Mouse (Mus musculus) mature B cell (primary cell): Measurements from ENCODE around the gene Txk.

Experiments
- in situ Hi-C: fragments of 300-500 bp; cut with MboI; formaldehyde crosslinking; loops from 2 replicates; pipeline ENCODE4 v1.14.3; 2019

Gene Txk

DNA sequence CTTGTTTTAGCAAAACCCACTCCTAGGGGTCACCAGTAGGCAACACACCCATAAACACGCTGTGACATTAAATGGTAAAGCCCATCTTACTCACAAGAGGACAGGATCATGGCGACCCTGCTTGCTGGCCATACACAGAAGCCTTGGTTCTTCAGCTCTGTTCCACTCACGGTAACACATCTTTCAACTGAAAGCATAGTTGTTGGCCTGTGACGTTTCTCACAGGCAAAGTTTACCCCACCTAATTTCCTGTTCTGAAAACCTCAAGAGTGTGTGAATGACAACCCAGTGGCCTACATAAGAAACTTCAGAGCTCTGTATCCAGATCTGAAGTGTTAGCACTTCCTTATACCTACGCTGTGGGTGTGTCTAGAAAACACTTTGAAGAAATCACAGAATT, at the start of gene Txk:
TSS of gene Txk (minus strand) at position 193 of the 400 bp plus-strand sequence.
- in situ Hi-C loops: no loop called here

DNA sequence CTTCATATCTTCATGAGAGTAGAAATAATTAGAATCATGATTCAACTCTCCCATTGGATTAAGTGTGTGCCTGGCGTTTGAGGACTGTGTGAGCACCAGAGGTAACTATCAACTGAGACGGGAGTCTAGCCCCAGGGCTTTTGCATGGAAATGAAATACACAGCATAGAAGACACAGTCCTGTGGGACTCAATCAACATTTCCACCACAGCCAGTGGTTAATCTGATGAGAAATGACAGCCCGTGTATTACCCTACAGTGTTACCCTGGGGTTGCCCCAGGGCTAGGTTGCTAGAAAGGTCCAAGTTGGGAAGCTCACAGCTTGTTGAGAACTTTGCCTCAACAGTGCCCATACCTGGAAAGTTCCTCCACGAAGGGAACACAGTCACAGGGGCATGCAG, 46.0 kb upstream of the Txk start:
- in situ Hi-C loops: no loop called here

DNA sequence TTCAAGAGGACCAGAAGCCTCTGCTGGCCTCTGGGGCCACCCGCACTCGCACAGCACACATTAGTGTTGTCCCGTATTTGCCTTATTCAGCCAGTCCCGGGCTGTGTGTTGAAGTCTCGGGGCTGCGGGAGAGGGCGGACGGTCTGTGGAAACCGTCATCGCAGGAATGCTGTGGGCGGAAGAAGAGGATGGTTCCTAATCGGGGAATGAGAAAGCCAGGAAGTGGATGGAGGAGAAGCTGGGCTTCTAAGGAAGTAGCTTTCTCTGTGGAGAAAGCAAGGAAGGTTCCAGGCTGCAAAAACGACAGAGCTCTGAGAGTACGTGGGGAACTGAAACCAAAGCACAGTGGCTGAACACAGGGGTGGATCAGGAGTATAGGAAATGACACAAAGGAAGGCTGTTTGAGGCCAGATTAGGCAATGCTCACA, 43.6 kb upstream of the Txk start:
- in situ Hi-C loops: no loop called here

DNA sequence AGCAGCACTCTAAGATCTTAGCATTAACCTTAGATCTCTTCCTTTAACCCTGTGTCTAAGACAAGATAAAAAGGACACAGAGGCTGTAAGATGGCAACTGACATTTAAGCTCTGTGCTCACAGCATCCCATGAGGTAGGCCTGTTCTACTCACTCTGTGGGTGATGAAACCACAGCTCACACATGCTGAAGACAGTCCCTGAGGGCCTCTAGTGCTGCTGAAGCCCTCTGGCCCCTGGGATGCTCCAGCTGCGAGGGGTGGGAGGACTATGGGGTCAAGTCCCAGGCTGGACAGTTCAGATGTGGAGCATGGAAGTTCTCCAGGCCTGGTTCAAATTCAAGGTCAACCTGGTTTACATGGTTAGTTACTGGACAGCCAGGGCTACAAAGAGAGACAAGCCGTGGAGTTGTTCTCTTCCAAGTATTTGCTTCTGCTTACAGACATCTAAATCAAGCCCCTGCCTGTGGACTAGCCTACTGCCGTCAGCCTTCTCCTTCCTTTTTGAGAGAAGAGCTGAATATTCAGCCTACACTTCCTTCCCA, 40.8 kb upstream of the Txk start:
- in situ Hi-C loops: no loop called here

- in situ Hi-C loops: no loop called here
Observed at GRCm38 (mm10) chr5:72791789-72792188, 39.2 kb upstream of the Txk start.

DNA sequence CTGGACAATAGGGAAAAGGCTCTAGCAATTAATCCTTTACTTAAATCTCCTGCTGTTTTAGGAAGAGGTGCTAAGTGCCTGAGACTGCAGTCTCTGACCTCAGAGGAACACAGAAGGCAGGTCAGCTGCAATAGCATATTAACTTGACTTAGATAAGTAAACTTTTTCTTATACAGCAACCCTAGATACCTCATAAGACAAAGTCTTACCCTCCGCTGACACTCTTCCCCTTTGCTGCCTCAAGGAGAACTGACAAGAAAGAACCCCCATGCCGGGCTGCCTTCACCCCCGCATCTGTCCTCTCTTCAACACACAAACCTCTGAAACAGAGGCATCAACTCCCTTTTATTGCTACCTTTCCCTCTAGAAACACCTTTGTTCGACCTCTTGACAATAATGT, 38.8 kb upstream of the Txk start:
- in situ Hi-C loops: no loop called here

DNA sequence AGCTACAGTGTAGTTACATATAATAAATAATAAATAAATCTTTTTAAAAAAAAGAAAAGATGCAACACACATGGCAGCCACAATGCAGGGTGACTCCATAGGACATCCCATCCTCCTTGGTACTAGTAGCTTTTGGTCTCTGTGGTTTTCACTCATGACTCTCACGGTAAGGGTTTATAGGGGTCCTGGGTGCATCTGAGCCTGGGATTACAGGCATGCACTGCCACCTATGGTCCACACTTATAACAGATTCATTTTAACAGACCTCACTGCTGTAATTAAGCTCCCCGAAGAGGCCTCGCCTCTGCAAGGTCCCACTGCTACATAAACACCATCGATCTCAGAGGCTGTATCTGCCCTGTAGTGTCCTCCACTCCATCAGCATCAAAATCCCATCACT, 32.9 kb upstream of the Txk start:
- in situ Hi-C loops: no loop called here

GRCm38 (mm10) chr5:72784719-72785118, 32.1 kb upstream of the Txk start:
- in situ Hi-C loops: no loop called here

DNA sequence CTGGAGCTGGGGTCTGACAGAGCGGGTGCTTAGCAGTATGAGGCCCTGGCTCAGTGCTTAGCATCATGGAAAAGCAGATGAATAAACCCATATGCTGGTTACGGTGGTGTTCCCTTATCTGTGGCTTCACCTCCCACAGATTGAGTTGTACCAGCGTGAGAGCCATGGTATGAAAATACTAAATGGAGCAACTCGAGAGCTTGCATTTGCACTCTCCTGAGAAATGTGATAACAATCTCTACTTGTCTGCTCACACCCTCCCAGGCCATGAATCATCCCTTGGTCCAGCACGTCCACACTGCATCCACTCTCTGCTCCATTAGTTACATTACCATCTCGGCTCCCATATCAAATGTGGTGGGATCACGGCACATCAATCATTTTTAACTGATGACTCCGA, 31.4 kb upstream of the Txk start:
- in situ Hi-C loops: no loop called here

DNA sequence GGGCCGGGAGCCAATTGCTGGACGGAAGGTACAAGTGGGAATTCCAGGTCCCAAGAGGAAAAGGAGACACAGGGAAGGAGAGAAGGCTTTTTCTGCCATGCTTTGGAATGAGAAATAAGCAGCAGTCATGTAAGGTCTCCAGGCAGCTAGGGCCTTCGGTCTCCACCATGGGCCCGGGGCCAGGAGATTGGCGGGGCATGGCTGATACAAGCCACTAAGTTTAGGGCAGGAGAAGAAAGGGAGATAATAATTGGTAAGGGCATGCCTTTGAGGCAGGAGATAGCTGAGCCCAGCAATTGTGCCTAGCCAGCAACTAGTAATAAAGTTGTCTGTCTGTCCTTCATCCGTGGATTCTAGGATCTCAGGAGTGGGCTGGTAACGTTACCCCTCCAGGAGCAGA, 30.5 kb upstream of the Txk start:
- in situ Hi-C loops: no loop called here

GRCm38 (mm10) chr5:72781776-72782175, 29.2 kb upstream of the Txk start:
- in situ Hi-C loops: no loop called here

GRCm38 (mm10) chr5:72776595-72776994, 24.0 kb upstream of the Txk start:
- in situ Hi-C loops: no loop called here

- in situ Hi-C loops: no loop called here
Observed at GRCm38 (mm10) chr5:72776127-72776526, 23.6 kb upstream of the Txk start.

DNA sequence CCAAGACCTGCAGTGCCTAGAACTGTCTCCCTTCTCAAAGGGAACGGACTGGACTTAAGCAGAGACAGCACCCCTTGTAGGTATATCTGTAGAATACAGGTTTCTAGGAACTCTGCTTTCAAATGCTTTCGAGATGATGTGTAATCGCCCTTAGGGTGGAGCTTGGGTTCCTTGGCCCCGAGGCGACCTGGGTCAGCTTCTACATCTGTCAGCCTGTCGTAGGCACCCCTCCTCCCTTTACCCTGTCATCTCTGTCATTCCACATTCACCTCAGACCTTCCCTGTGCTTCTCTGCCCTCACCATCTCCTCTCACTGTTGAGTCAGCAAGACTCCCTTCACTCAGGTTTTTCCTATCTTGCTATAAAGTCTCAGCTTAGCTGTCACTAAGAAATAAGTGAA, 17.3 kb upstream of the Txk start:
- in situ Hi-C loops: no loop called here

- in situ Hi-C loops: no loop called here
Observed at GRCm38 (mm10) chr5:72763546-72763945, 11.0 kb upstream of the Txk start.

GRCm38 (mm10) chr5:72763025-72763424, 10.4 kb upstream of the Txk start:
- in situ Hi-C loops: no loop called here

GRCm38 (mm10) chr5:72761758-72762157, 9.2 kb upstream of the Txk start:
- in situ Hi-C loops: no loop called here

DNA sequence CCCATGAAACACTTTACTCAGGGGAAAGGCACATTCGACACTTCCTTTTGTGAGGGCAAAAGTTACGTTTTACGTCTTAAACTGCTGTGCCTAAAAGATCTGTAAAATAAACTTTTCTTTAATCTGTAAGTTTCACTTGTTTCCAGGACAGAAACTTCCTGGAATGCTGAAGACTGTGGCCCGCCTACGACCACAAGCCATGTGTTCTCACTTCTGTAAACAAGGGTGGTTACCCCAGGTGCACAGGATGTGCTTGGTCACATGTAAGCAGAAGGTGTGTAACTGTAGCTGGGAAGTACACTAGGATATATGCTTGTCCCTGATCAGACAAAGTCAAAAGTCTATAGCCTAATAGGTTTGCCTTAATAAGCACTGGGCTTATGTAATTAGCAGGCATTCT, 8.7 kb upstream of the Txk start:
- in situ Hi-C loops: no loop called here

DNA sequence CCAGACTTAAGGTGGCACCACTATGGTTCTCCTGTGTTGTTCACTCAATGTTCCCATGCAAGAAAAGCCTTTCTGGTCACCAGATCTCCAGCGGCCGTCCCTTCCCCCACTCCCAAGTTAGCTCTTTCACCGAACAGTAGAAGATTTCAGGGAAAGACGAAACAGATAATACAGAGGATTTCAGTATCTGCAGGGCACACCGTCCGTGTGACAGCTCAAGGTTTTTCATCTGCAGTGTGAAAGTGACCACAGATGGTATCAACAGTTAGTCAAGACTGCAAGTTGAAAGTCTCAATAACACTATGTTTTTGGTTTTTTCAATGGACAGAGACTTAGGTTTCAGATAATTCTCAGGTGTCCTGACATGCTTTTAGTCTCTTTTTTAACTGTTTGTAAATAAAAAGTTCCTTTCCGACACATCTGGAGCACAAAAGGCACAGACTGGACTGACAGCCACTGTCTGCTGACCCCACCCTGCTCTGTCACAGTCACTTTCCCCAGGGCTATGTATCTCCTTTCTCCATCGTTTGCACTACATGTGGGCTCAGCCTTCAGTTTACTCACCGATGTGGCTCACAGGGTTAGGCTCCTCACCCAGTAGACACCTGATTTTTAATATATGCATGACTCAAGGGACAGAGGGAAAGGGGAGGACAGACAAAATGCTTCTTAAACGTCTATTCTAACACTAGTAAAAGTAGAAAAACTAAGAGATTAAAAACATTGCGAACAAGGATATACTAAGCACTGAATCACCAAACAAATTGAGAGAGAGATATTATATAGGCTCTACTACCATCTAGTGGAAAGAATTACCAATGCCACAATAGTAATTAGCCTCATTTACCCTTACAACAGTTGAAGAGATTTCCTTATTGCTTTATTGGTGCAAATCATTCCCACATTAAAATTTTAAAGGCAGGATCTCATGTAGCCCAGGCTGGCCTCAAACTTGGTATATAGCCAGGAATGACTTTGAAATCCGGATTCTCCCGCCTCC, 6.6 kb upstream of the Txk start:
- in situ Hi-C loops: no loop called here

GRCm38 (mm10) chr5:72757155-72757773, 4.7 kb upstream of the Txk start:
- in situ Hi-C loops: no loop called here

DNA sequence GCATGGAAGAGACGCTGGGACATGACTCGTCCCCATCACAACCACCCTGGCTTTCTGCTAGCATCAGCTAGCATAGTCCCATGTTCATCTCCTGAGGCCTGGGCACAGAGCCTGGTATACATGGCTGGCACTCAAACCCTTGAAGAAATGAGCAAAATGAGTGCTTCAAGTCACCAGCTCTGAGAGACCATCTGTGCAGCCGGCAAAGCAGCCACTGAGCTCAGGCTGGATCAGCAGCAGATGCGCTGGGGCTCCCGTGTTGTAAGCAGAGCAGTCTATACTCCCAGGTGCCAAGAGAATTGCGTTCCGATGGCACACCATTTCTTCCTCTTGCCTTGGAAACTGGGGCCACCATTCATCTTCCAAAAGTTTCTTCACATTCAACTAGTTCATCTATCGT, 3.4 kb upstream of the Txk start:
- in situ Hi-C loops: no loop called here

DNA sequence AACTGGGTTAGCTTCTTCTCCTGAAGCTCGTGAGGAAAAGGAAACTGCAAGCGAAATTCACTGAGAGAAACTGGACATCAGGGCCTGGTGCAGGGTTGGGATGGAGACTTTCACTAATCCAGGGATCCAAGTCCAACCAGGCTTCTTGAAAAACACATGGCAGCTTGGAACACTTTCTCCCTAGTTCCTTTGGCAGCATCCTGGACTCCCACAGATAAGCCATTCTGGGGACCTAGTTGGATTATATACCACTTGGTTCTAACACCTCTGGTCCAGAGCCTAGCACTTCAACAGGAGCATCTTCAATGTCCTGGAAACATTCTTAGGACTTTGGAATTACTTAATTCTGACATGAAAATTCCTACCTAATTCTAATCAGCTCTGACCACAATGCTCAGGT, 2.5 kb upstream of the Txk start:
- in situ Hi-C loops: no loop called here
